8 mouse cellular contexts compared by ENCODE assay signal in genomic region chr1:90060599-90060998, GRCm38 (mm10). TPM values are rescaled to one million over a fixed set of nuclear protein-coding genes. Genes with fewer than 3 reads are reported as not detected.
A peak's percentile ranks its signal among the peaks of the same experiment; 100 is the strongest.
DNase-seq lines count a peak whose midpoint lies in the region; ATAC-seq lines count a peak whose summit lies in the region.

No protein-coding gene starts in this region.

- no peak overlapping the region for H3K27ac ChIP-seq in forebrain, embryonic 14.5 days (ENCODE audit: low read depth, low read length)
- H3K27ac ChIP-seq in midbrain, embryonic 12.5 days (replicated peaks), result no peak overlapping the region
- no peak overlapping the region for H3K27ac ChIP-seq in stomach, embryonic 15.5 days

- H3K27me3 ChIP-seq in forebrain, embryonic 14.5 days (replicated peaks; ENCODE audit: control insufficient read depth, insufficient read depth, low read length), result no peaks in the 10 kb centered on the region
- H3K27me3 ChIP-seq in midbrain, embryonic 12.5 days, result no peaks in the 10 kb centered on the region
- no peaks in the 10 kb centered on the region for H3K27me3 ChIP-seq in stomach, embryonic 15.5 days (replicated peaks)

- H3K4me1 ChIP-seq in forebrain, embryonic 14.5 days (ENCODE audit: control insufficient read depth, insufficient read depth, low read length), result no peaks in the 10 kb centered on the region
- peaks cover 7% of the 10 kb centered on the region; the same call in 1 of the 2 replicates for H3K4me1 ChIP-seq in midbrain, embryonic 12.5 days
- no peaks in the 10 kb centered on the region for H3K4me1 ChIP-seq in stomach, embryonic 15.5 days

- no peak overlapping the region for H3K4me2 ChIP-seq in forebrain, embryonic 14.5 days (ENCODE audit: low read length)
- no peak overlapping the region for H3K4me2 ChIP-seq in midbrain, embryonic 12.5 days (replicated peaks)
- H3K4me2 ChIP-seq in stomach, embryonic 15.5 days, result no peak overlapping the region

- ATAC-seq in cerebellum, adult (ENCODE audit: insufficient number of reproducible peaks, low FRiP score, low TSS enrichment), result peak; percentile 60
- ATAC-seq in forebrain, embryonic 14.5 days, result peak; percentile 73
- ATAC-seq in midbrain, embryonic 12.5 days (ENCODE audit: low FRiP score, low read depth), result peak; percentile 63; the same call in 1 of the 2 replicates
- ATAC-seq in stomach, embryonic 15.5 days (ENCODE audit: insufficient read depth, low FRiP score, low read depth), result 0 out of 2 replicates have a peak, but pooled peaks have one; percentile 53

- 20% methylated on average over 7 of the region's 7 CpGs for WGBS in forebrain, embryonic 14.5 days
- WGBS in midbrain, embryonic 12.5 days, result 20% methylated on average over 7 of the region's 7 CpGs
- 15% methylated on average over 7 of the region's 7 CpGs for WGBS in stomach, embryonic 15.5 days

- no peaks in the 10 kb centered on the region for H3K9me3 ChIP-seq in forebrain, embryonic 14.5 days (replicated peaks; ENCODE audit: control insufficient read depth, low read length)
- no peaks in the 10 kb centered on the region for H3K9me3 ChIP-seq in midbrain, embryonic 12.5 days
- no peaks in the 10 kb centered on the region for H3K9me3 ChIP-seq in stomach, embryonic 15.5 days

- peak; percentile 18 for DNase-seq in ovary, postnatal 10 days (ENCODE audit: low spot score)
- DNase-seq in ovary, adult 18-20 months (ENCODE audit: low spot score), result no peak
- peak; percentile 87 for DNase-seq in forebrain, embryonic 14.5 days (ENCODE audit: low spot score)
- DNase-seq in hindlimb bud, embryonic 11.5 days (ENCODE audit: extremely low spot score, low read depth, low spot score), result peak; percentile 53
- peak; percentile 23 to 30 for DNase-seq in left cerebral cortex, adult 8-10 months (ENCODE audit: low spot score in 2 of 2)

- no peak overlapping the region for H3K4me3 ChIP-seq in forebrain, embryonic 14.5 days (ENCODE audit: low read depth, low read length)
- no peak overlapping the region for H3K4me3 ChIP-seq in midbrain, embryonic 12.5 days
- no peak overlapping the region for H3K4me3 ChIP-seq in stomach, embryonic 15.5 days (replicated peaks)

- no peaks in the 10 kb centered on the region for H3K36me3 ChIP-seq in forebrain, embryonic 14.5 days (ENCODE audit: control insufficient read depth, insufficient read depth, low read length)
- no peaks in the 10 kb centered on the region for H3K36me3 ChIP-seq in midbrain, embryonic 12.5 days
- H3K36me3 ChIP-seq in stomach, embryonic 15.5 days, result no peaks in the 10 kb centered on the region

- no peak overlapping the region for H3K9ac ChIP-seq in forebrain, embryonic 14.5 days (ENCODE audit: low read length)
- no peak overlapping the region for H3K9ac ChIP-seq in midbrain, embryonic 12.5 days (replicated peaks)
- H3K9ac ChIP-seq in stomach, embryonic 15.5 days, result no peak overlapping the region

RNA-seq across cellular contexts. Expression of gene Asb18, which starts 46.1 kb away (rescaled TPM):
- 0.05 TPM in 1 of 2 replicates, not detected in the other for polyA plus RNA-seq in forebrain, embryonic 14.5 days (2014; fragmentation: Nextera tagmentation; extraction: Ambion mirVana)
- total RNA-seq in left cerebral cortex, adult 8-10 months (2022), result 1 to 10 TPM; 1.5 to 2.3 (median 2.0) TPM
- 0.18 and 0.25 TPM in 2 replicates for polyA plus RNA-seq in midbrain, embryonic 12.5 days (2016; fragmentation: Nextera tagmentation; extraction: Ambion mirVana)
- not detected in 2 replicates for polyA plus RNA-seq in stomach, embryonic 15.5 days (2015; fragmentation: Nextera tagmentation; extraction: Ambion mirVana)
